Mouse (Mus musculus): Measurements from ENCODE around the gene Dcdc2a. TPM values are rescaled to one million over a fixed set of nuclear protein-coding genes. Genes with fewer than 3 reads are reported as not detected.

The Dcdc2a gene
- total RNA-seq, 2 experiments from 2014 or later = not detected

GRCm38 (mm10) chr13:25093776-25094175 lies 38.0 kb downstream of the Dcdc2a start:
- no peak for ATAC-seq (replicated peaks; ENCODE audit: low FRiP score, poor library complexity, severe bottlenecking)

- ATAC-seq (replicated peaks; ENCODE audit: low FRiP score, poor library complexity, severe bottlenecking) = no peak
These were observed 38.6 kb downstream of the Dcdc2a start for GRCm38 (mm10) chr13:25094381-25094780.

- no peak for ATAC-seq (replicated peaks; ENCODE audit: low FRiP score, poor library complexity, severe bottlenecking)
These were observed 41.5 kb downstream of the Dcdc2a start for GRCm38 (mm10) chr13:25097348-25097747.

DNA sequence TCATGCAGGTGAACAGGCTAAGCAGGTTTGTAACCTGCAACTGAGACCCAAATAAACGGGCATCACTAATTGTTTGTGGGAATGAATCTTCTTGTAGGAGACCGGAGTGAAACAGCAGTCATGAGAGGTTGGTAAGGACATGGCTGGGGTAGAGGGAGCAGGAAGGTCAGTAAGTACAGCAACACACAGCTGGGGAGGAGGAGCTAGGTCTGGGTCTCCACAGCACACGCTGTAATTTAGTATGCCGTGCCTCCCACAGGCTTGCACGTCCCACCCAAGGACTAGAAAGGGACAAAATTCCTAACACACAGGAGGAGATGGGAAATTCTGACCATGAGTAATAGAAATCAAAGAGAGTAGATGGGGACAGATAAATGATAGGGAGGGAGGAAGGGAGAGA lies 42.8 kb downstream of the Dcdc2a start:
- no peak for ATAC-seq (replicated peaks; ENCODE audit: low FRiP score, poor library complexity, severe bottlenecking)

DNA sequence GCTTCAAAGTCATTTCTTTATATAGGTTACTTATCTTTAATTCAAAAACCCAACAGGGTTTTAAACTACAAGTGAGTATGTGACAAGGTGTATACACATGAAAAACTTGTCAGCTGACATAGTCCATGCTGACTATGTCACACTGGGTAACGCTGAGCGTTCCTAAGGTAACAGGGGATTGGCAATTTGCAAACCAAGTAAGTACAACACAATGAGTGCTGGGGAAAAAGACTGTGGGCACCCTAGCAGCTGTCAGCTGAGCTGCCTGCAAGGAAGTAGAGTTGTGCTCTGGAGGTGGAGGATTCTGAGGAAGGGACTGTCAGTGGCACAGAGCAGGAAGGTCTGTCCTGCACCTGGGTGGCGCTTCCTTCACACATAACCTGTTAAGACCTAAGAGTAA lies 43.7 kb downstream of the Dcdc2a start:
- no peak for ATAC-seq (replicated peaks; ENCODE audit: low FRiP score, poor library complexity, severe bottlenecking)

GRCm38 (mm10) chr13:25100581-25100980 lies 44.8 kb downstream of the Dcdc2a start:
- no peak for ATAC-seq (replicated peaks; ENCODE audit: low FRiP score, poor library complexity, severe bottlenecking)

GRCm38 (mm10) chr13:25105671-25106070 lies 49.9 kb downstream of the Dcdc2a start:
- no peak for ATAC-seq (replicated peaks; ENCODE audit: low FRiP score, poor library complexity, severe bottlenecking)

DNA sequence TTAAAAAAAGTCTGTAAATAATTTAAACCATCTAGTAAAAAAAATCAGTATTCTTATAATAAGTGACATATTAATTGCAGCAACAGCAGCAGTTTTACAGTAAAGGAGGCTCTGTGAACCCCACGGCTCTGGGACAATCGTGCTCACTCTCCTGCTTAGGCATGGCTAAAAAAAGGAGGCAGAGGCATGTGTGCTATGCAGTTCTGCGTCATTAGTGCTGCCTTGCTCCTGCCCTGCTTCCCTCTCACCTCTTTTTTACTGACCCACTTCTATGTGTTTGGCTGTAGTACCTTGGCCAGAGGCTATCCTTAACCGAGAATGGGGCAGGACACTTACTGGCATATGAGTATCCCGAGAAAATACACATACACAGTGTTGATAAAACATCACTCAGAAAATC lies 50.9 kb downstream of the Dcdc2a start:
- ATAC-seq (replicated peaks; ENCODE audit: low FRiP score, poor library complexity, severe bottlenecking) = no peak

DNA sequence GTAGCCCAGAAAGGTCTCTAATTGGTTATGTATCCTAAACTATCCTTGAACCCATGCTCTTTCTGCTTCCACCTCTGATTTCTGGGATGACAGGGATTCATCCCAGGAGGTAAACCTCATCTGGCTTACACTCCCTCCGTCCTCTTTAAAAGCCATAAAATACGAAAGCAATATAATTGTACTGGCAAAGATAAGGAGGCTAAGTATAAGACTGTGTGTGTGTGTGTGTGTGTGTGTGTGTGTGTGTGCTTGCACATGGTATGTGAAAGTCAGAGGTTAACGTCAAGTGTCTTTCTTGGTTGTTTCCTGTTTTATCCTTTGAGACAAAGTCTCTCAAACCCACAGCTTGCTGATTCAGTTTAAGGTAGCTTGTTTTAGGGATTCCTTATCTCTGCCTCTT lies 52.5 kb downstream of the Dcdc2a start:
- no peak for ATAC-seq (replicated peaks; ENCODE audit: low FRiP score, poor library complexity, severe bottlenecking)

GRCm38 (mm10) chr13:25110592-25111095 lies 54.8 kb downstream of the Dcdc2a start:
- 0 out of 2 replicates have a peak, but pooled peaks have one; percentile 14 for ATAC-seq (replicated peaks; ENCODE audit: low FRiP score, poor library complexity, severe bottlenecking)

GRCm38 (mm10) chr13:25115429-25115881 lies 59.7 kb downstream of the Dcdc2a start:
- ATAC-seq (replicated peaks; ENCODE audit: low FRiP score, poor library complexity, severe bottlenecking) = no peak

DNA sequence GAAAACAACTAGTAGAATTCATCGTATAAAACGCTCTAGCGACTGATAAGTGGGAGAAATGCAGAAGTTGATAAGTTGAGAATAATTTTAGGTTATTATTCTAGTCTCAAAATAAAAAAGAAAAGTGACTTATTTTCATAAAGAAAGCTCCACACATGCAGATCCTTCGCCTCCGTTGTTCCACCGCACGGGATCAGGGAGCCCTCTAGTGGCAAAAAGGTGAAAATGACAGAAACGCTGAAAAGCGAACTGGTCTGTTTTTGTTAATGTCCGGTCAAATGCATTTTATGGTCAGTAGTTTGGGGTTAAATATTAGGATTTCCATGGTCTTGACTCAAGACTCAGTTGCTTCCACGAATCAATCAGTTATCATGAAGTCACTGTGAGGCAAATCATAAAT lies 60.2 kb downstream of the Dcdc2a start:
- ATAC-seq (replicated peaks; ENCODE audit: low FRiP score, poor library complexity, severe bottlenecking) = no peak

DNA sequence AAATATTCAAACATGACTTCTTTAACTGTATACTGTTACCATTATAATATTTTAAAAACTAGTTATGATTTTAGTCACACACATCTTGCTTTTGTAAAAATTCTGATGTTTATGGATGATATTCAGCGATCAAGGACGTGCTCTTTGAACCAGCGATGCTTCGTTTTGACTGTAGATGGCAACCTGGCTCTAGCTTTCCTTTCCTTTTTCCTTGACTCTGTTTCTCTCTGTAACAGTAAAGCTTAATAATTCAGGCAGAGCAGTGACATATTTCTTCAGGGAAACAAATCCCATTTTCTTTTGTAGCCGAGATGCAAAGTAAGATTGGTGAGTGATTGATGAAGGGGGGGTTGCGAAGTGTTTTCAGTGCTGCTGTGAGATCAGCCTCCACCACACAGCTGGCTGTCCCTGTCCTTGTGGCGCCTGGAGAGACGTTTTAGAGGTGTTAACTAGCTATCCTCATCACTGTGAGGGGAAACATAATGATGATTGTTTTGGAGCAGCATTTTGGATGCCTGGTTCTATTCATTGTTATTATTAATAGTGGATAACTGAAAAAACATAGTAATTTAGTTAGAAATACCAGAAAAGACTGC lies 67.0 kb downstream of the Dcdc2a start:
- no peak for ATAC-seq (replicated peaks; ENCODE audit: low FRiP score, poor library complexity, severe bottlenecking)

- no peak for ATAC-seq (replicated peaks; ENCODE audit: low FRiP score, poor library complexity, severe bottlenecking)
These were observed 71.4 kb downstream of the Dcdc2a start for GRCm38 (mm10) chr13:25127216-25127615.

DNA sequence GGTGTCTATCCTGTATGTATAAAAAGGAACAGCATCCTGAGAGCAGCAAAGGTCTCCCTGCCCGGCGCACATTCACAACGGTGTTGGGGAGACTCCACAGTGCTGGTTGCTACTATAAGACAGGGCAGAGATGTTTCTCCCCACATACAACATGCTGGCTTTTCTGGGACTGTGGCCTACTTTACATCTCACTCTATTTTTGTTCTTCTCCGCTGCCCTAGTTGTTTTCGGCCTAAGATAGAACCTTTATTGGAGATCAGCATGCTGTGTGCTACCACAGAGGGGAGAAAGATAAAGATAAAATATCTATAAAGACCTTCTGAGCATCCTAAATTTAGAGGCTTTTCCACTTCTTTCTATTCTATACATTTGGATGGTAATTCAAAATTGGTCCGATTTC lies 72.0 kb downstream of the Dcdc2a start:
- ATAC-seq (replicated peaks; ENCODE audit: low FRiP score, poor library complexity, severe bottlenecking) = no peak

GRCm38 (mm10) chr13:25128766-25129165 lies 73.0 kb downstream of the Dcdc2a start:
- no peak for ATAC-seq (replicated peaks; ENCODE audit: low FRiP score, poor library complexity, severe bottlenecking)

- ATAC-seq (replicated peaks; ENCODE audit: low FRiP score, poor library complexity, severe bottlenecking) = no peak
These were observed 87.3 kb downstream of the Dcdc2a start for GRCm38 (mm10) chr13:25143066-25143465.

DNA sequence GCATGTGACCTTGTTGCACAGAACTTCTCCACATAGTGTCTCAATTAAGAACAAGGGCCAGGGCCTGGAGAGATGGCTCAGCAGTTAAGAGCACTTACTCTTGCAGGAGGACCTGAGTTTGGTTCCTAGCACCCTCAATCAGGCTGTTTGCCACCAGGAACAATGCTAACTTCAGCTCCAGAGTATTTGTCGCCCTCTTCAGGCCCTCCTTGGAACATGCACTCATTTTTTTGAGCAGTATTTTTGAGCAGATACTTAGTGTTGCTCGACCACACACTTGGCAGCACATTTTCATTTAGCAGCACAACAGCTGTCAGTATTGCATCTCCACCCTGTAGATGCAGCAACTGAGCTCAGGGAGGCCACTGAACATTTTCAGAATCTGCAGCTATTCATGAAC lies 88.3 kb downstream of the Dcdc2a start:
- ATAC-seq (replicated peaks; ENCODE audit: low FRiP score, poor library complexity, severe bottlenecking) = no peak

DNA sequence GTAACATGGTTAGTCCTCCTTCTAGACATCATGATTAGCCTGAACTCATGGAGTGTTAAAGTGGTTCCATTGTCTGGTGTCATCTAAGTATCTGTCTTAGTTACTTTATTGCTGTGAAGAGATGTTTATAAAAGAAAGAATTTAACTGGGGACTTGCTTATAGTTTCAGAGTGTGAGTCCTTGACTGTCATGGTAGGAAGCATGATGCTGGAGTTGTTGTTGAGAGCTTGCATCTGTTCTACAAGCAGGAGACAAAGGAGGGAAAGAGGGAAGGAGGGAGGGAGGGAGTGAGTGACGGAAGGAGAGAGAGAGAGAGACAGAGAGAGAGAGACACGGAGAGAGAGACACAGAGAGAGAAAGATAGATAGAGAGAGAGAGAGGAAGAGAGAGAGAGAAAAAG lies 90.4 kb downstream of the Dcdc2a start:
- no peak for ATAC-seq (replicated peaks; ENCODE audit: low FRiP score, poor library complexity, severe bottlenecking)

- no peak for ATAC-seq (replicated peaks; ENCODE audit: low FRiP score, poor library complexity, severe bottlenecking)
These were observed 94.5 kb downstream of the Dcdc2a start for GRCm38 (mm10) chr13:25150154-25150781.

- no peak for ATAC-seq (replicated peaks; ENCODE audit: low FRiP score, poor library complexity, severe bottlenecking)
These were observed 95.1 kb downstream of the Dcdc2a start for GRCm38 (mm10) chr13:25150861-25151260.

- no peak for ATAC-seq (replicated peaks; ENCODE audit: low FRiP score, poor library complexity, severe bottlenecking)
These were observed 104.1 kb downstream of the Dcdc2a start for GRCm38 (mm10) chr13:25159917-25160316.

All from erythroid progenitor cell, adult 5-6 weeks (primary cell).